Mouse (Mus musculus): Measurements from ENCODE around the gene Olfr411. TPM values are rescaled to one million over a fixed set of nuclear protein-coding genes. Genes with fewer than 3 reads are reported as not detected.

Gene Olfr411
- not detected for total RNA-seq (2021)
- long read RNA-seq, experiment 1: 0 reads
- long read RNA-seq, experiment 2: 0 reads

DNA sequence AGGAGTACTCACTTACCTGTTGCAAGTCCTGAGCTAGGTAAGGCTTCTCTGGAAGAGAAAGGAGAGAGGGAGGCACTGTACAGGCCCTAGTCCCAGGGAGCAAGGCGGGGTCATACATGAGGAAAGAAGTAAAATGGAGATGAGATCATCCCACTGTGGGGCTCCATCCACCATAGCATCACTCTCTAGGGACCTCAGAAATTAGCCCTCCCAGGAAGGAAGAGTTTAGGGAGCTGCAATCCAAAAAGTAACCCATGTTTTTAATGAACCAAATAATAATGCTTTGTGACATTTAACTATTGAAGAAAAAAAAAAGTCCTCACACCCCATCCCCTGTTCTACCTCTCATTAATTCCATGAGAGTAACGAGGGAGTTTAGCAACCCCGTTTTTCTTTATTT, at the start of gene Olfr411:
Gene Olfr411, minus strand, starts transcription at position 101 of the 400 bp plus-strand sequence.
- no peak for DNase-seq (ENCODE audit: low spot score in 2 of 2)

DNA sequence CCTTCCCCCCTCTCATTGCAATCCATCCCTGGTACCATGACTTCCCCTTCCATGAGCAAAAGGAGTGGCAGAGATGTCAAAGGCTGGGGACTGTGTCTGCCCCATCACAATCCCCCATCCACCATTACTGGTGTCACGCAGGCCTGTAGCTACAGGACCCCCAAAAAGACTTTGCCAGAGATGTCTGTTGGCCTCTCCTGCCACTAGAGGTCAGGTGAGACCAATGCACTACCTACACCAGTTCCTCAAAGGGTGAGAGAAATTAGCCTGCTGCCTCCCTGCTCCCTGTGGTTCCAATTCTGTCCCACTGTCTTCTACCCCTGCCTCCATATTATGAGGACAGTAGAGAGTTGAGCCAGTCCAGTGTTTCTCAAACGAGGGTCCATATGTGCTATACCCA, 49.7 kb upstream of the Olfr411 start:
- no peak for DNase-seq (ENCODE audit: low spot score in 2 of 2)

- peak in 1 of 2 experiments; percentile 26 for DNase-seq (ENCODE audit: low spot score in 2 of 2)
Measured at GRCm38 (mm10) chr11:74395583-74395982, 43.1 kb upstream of the Olfr411 start.

DNA sequence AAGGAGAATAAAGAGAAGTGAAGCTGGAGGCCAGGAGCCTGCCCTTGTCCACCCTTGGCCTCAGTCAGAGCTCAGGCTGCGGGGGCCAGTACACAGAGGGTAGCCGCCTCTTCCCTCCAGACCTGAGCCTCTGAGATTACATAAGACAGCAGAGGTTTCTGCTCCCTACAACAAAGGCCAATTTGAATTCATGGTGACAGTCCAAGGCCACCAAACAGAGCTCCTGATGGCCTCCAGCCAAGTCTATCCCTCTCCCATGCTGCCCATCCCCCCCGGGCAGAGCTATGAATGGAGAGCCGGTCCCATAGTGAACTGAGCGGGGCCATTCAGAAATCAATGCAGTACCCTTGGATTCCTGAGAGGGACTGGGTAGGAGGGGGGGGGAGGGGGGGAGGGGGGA, 41.0 kb upstream of the Olfr411 start:
- DNase-seq (ENCODE audit: low spot score in 2 of 2): peak in 1 of 2 experiments; percentile 15

GRCm38 (mm10) chr11:74392903-74393302, 40.5 kb upstream of the Olfr411 start:
- DNase-seq (ENCODE audit: low spot score in 2 of 2): no peak

GRCm38 (mm10) chr11:74391899-74392298, 39.4 kb upstream of the Olfr411 start:
- no peak for DNase-seq (ENCODE audit: low spot score in 2 of 2)

DNA sequence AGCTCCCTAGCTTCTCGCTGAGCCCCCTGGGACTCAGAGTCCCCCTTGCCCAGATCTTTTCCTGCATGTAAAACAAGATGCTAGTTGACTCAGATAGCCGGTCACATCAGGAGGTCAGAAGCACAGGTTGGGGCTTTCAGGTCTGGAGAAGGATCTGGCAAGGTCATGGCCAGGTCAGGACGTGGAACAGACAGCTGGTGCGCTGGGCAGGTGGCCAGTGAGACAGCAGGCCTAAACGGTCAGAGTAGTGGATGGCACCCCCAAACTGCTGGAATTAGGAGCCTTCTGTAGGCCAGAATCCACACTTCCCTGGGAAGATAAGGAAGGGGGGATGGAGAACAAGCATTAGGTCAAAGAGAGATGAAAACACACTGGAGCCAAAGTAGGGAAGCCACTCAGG, 34.8 kb upstream of the Olfr411 start:
- no peak for DNase-seq (ENCODE audit: low spot score in 2 of 2)

DNA sequence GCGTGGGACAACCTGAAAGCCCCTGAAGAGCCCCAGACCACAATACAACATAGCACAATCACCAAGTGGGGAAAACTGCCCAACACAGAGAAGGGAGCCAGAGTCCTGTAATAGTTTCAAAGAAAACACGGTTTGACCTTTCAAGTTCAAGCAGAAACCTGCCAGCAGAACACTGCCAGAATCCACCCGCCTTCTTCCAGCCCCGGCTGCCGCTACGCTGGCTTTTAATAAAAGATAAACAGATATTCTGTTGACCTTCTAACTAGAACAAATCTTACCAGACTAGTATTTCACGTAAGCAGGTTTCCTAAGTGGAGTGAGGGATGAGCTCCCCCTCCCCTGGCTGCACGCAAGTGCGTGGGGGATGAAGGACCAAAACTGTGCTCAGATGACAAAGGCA, 33.2 kb upstream of the Olfr411 start:
- DNase-seq (ENCODE audit: low spot score in 2 of 2): no peak

DNA sequence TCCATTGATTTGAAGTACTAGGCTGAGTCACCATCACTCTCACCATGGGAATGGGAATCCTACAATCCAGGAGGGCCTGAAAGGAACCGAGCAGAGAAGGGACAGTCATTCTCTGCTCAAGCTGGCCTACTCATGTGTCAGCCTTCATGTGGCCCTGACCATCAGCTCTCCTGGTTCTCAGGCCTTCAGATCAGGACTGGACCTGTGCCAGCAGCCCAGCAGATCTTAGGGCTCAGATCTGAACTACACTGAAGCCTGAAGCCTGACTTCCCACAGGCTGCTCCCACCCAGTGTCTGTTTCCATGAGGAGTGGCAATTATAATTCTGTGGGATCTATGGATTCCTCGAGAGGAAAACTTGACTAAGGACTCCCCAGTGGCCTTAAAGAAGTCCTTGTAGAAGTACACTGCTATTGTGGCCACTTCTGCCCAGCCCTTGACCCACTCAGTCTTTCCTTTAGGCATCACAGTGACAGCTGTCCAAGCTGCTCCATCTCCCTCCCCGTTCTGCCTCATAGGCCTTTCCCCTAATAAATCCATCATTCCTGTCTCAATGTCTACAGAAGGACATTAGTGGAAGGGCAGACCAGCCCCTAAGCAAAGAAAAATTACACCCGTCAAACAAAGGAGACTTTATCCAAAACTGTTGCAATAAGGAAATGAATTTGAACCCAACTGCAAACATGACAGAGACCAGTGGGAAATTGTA, 26.9 kb upstream of the Olfr411 start:
- no peak for DNase-seq (ENCODE audit: low spot score in 2 of 2)

GRCm38 (mm10) chr11:74376847-74377246, 24.4 kb upstream of the Olfr411 start:
- no peak for DNase-seq (ENCODE audit: low spot score in 2 of 2)

- peak; percentile 40 to 47 for DNase-seq (ENCODE audit: low spot score in 2 of 2)
Measured at GRCm38 (mm10) chr11:74371393-74372100, 19.1 kb upstream of the Olfr411 start.

DNA sequence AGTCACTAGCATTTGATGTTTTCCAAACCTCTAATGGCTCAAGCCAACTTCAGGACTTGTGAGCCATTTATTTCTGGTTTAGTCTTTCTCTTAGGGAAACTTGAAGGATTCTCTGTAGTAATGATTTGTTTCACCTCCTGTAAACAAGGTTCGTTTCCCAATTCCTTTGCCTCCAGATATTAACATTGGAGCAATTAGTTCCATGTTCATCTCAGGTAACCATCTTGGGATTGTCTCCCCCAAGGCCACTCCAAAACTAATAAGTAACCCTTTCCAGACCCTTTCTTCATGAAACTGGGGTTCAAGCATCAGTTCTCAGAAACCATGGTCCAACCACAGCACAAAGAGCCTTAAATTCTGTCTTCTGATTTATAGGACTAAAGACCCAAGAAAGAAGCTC, 9.3 kb upstream of the Olfr411 start, which contains the start of gene Olfr412:
Gene Olfr412, plus strand, starts transcription at position 301 of the 400 bp plus-strand sequence.
- no peak for DNase-seq (ENCODE audit: low spot score in 2 of 2)

GRCm38 (mm10) chr11:74337931-74338330, 14.5 kb downstream of the Olfr411 start, which contains the start of gene Olfr410:
TSS of gene Olfr410 (minus strand) at chr11:74338031.
- no peak for DNase-seq (ENCODE audit: low spot score in 2 of 2)

GRCm38 (mm10) chr11:74328781-74329180, 23.7 kb downstream of the Olfr411 start:
- no peak for DNase-seq (ENCODE audit: low spot score in 2 of 2)

DNA sequence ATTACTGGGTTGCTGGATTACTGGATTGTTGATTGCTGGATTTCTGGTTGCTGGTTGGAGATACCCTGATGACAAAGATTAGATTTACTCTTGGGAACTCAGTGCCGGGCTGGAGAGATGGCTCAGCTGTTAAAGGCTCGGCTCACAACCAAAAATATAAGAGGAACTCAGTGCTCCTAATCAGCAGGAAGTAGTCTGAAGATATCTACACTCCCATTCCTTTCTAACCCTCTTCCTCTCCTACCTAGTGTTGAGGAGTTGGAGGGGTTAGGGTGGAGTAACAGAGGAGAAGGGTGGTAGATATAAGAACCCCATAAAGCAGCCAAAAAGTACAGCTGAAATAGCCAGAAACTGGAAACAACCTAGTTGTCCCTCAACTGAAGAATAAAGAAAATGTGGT, 26.4 kb downstream of the Olfr411 start:
- no peak for DNase-seq (ENCODE audit: low spot score in 2 of 2)

Other genes with a start within 250 kb of the Olfr411 start
- not detected for gene Olfr401, start 238.9 kb downstream of the Olfr411 start, total RNA-seq (2021)
- gene Olfr402, start 199.1 kb downstream of the Olfr411 start, total RNA-seq (2021): not detected
- gene Olfr403, start 166.4 kb downstream of the Olfr411 start, total RNA-seq (2021): not detected
- not detected for gene Olfr43, start 141.3 kb downstream of the Olfr411 start, total RNA-seq (2021)
- not detected for gene Olfr406, start 92.8 kb downstream of the Olfr411 start, total RNA-seq (2021)
- gene Olfr59, start 68.9 kb downstream of the Olfr411 start, total RNA-seq (2021): not detected
- gene Olfr410, start 14.6 kb downstream of the Olfr411 start, total RNA-seq (2021): not detected
- not detected for gene Olfr412, start 9.4 kb upstream of the Olfr411 start, total RNA-seq (2021)